Mouse (Mus musculus) Patski (cell line): ENCODE results near the gene Gm21987. TPM values are rescaled to one million over a fixed set of nuclear protein-coding genes. Genes with fewer than 3 reads are reported as not detected.

Experiments
- ATAC-seq: fragments of 100-300 bp; one replicate; pipeline ENCODE4 v1.8.0; 2021
- CTCF ChIA-PET: fragments of 350-600 bp; sonication (Branson Sonifier 250); formaldehyde crosslinking; loops from one replicate; lab custom pipeline; 2022; ENCODE audit warnings: inconsistent platforms; lab: Charles Lee
- POLR2A ChIA-PET: fragments of 350-600 bp; sonication (Branson Sonifier 250); formaldehyde crosslinking; loops from one replicate; lab custom pipeline; 2022; ENCODE audit warnings: antibody characterized with exemption, inconsistent platforms; lab: Charles Lee
- DNase-seq: peaks from one replicate; pipeline ENCODE4 v3.0.0-alpha.2; 2011; ENCODE audit warnings: low read depth, low spot score
- H3K27me3 ChIP-seq: fragments of 371-371 bp; one replicate; pipeline ENCODE4 v1.5.1; 2021
- CTCF ChIP-seq: fragments of 100-300 bp; IDR thresholded peaks from one replicate; pipeline ENCODE4 v1.5.1; 2021
- in situ Hi-C: fragments of 300-500 bp; cut with MboI; formaldehyde crosslinking; loops from 3 replicates; pipeline ENCODE4 v1.11.1; 2018; ENCODE audit warnings: low pct_unique_long_range_greater_than_20kb, mixed read lengths
- polyA plus RNA-seq: library from polyadenylated mRNA; unstranded; gene quantifications from one replicate; pipeline ENCODE4 v1.2.3, GENCODE M21; 2021

Gene Gm21987
- polyA plus RNA-seq, 1 experiment from 2014 or later = not detected

GRCm38 (mm10) chr16:38403639-38404038, 56.8 kb downstream of the Gm21987 start:
- TF ChIP-seq CTCF = no peak
- ATAC-seq (no peak), DNase-seq (no peak)
- no peaks in the 10 kb centered on the region for H3K27me3 ChIP-seq
- CTCF ChIA-PET = no interaction called here
- in situ Hi-C loops = no loop called here
- POLR2A ChIA-PET = no interaction called here

DNA sequence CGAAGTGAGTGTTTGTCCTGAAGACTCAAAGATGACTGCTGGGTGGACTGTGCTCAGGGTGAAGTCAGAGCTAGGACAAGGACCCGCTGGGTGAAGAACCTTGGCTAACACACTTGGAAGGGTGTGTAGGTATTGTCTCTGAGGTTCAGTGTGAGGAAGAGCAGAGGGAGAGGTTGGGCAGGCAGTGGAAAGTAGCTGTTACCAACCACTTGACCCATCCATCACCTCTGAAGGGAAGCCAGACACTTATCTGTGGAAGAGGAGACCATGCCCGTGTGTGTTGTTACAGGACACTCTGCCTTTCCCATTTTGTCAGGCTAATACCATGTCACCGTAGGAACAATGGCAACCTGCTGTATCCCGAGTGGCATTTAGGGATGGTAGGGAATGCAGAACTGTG, 59.5 kb downstream of the Gm21987 start:
- DNase-seq (no peak), ATAC-seq (no peak)
- no peaks in the 10 kb centered on the region for H3K27me3 ChIP-seq
- CTCF ChIA-PET = interaction anchor here (1.5 to 1.6 kb wide), 3 partner anchors 12 to 100 kb away, joined by 3 to 4 read pairs (median 3); no protein-coding TSS in a partner anchor
- POLR2A ChIA-PET = no interaction called here
- no peak for TF ChIP-seq CTCF
- in situ Hi-C loops = no loop called here

GRCm38 (mm10) chr16:38406708-38407107, 59.9 kb downstream of the Gm21987 start:
- no peaks in the 10 kb centered on the region for H3K27me3 ChIP-seq
- ATAC-seq (no peak), DNase-seq (no peak)
- TF ChIP-seq CTCF = no peak
- CTCF ChIA-PET = interaction anchor here (1.5 to 1.6 kb wide), 2 partner anchors 12 to 21 kb away, joined by 3 read pairs; no protein-coding TSS in a partner anchor
- POLR2A ChIA-PET = no interaction called here
- in situ Hi-C loops = no loop called here

- no peak for TF ChIP-seq CTCF
- ChIA-PET POLR2A (no interaction called here), CTCF (interaction anchor here (1.6 kb wide), 1 partner anchor 13 kb away, joined by 3 read pairs; no protein-coding TSS in a partner anchor)
- in situ Hi-C loops = no loop called here
- no peaks in the 10 kb centered on the region for H3K27me3 ChIP-seq
- DNase-seq (no peak), ATAC-seq (no peak)
These were observed 60.7 kb downstream of the Gm21987 start for GRCm38 (mm10) chr16:38407584-38407983.

- no peak for TF ChIP-seq CTCF
- ChIA-PET CTCF (no interaction called here), POLR2A (no interaction called here)
- no peaks in the 10 kb centered on the region for H3K27me3 ChIP-seq
- ATAC-seq (no peak), DNase-seq (no peak)
- in situ Hi-C loops = no loop called here
These were observed 61.6 kb downstream of the Gm21987 start for GRCm38 (mm10) chr16:38408416-38408815.

Other genes with a start within 250 kb of the Gm21987 start
- gene Nr1i2, start 52.2 kb upstream of the Gm21987 start, polyA plus RNA-seq = 0.03 TPM
- 0.09 TPM for gene Maats1, start 4.9 kb upstream of the Gm21987 start, polyA plus RNA-seq
- 271 TPM for gene Cox17, start within 50 bp of the Gm21987 start, polyA plus RNA-seq
- 0.49 TPM for gene Popdc2, start 15.2 kb downstream of the Gm21987 start, polyA plus RNA-seq
- gene Pla1a, start 86.1 kb downstream of the Gm21987 start, polyA plus RNA-seq = 61.5 TPM
- 37.5 TPM for gene Adprh, start 105.7 kb downstream of the Gm21987 start, polyA plus RNA-seq
- gene Cd80, start 108.5 kb downstream of the Gm21987 start, polyA plus RNA-seq = 0.24 TPM
- 44.5 TPM for gene Timmdc1, start 175.6 kb downstream of the Gm21987 start, polyA plus RNA-seq
- 48.0 TPM for gene Poglut1, start 203.2 kb downstream of the Gm21987 start, polyA plus RNA-seq
- gene Tmem39a, start 211.7 kb downstream of the Gm21987 start, polyA plus RNA-seq = 40.8 TPM